Mouse (Mus musculus) bone marrow, adult 2 months (tissue): Measurements from ENCODE around the gene Olfr658. TPM values are rescaled to one million over a fixed set of nuclear protein-coding genes. Genes with fewer than 3 reads are reported as not detected.

Experiments
- H3K27ac ChIP-seq: fragments of 200-500 bp; 2 replicates; pipeline ENCODE4 v1.5.1; 2012; ENCODE audit warnings: low read depth, mild to moderate bottlenecking, control low read depth, inconsistent platforms, low read length; ENCODE audit not compliant: control insufficient read depth, poor library complexity, insufficient read depth
- H3K4me1 ChIP-seq: fragments of 200-500 bp; 2 replicates; pipeline ENCODE4 v1.6.1; 2011; ENCODE audit warnings: low read length; ENCODE audit not compliant: control insufficient read depth, insufficient read depth
- H3K4me3 ChIP-seq: fragments of 200-500 bp; replicated peaks from 2 replicates; pipeline ENCODE3; 2011; ENCODE audit warnings: mild to moderate bottlenecking, low read depth, low read length, control low read depth; ENCODE audit not compliant: control insufficient read depth
- CTCF ChIP-seq: fragments of 200-500 bp; IDR thresholded peaks from 2 replicates; pipeline ENCODE4 v1.5.1; 2011; ENCODE audit warnings: low read length, control low read depth; ENCODE audit not compliant: control insufficient read depth, insufficient read depth
- POLR2A ChIP-seq: fragments of 200-500 bp; IDR thresholded peaks from 2 replicates; pipeline ENCODE4 v1.6.1; 2011; ENCODE audit warnings: low read depth, mild to moderate bottlenecking, control low read depth, low read length, borderline replicate concordance; ENCODE audit not compliant: control insufficient read depth
- WGBS: fragments of 180-500 bp; shearing (Covaris S2); methylation state at CpG from one replicate; pipeline ENCODE4 v1.1.7; 2018; 5-methylcytosine and 5-hydroxymethylcytosine counted together
- polyA plus RNA-seq: library from polyadenylated mRNA; stranded (reverse); fragments of >200 nt; gene quantifications from 2 replicates; pipeline ENCODE4 v1.2.4, GENCODE M21; 2011; ENCODE audit warnings: low replicate concordance; ENCODE audit not compliant: missing spikeins, insufficient read depth, insufficient read length

Olfr658 gene
- not detected in 2 replicates for polyA plus RNA-seq

DNA sequence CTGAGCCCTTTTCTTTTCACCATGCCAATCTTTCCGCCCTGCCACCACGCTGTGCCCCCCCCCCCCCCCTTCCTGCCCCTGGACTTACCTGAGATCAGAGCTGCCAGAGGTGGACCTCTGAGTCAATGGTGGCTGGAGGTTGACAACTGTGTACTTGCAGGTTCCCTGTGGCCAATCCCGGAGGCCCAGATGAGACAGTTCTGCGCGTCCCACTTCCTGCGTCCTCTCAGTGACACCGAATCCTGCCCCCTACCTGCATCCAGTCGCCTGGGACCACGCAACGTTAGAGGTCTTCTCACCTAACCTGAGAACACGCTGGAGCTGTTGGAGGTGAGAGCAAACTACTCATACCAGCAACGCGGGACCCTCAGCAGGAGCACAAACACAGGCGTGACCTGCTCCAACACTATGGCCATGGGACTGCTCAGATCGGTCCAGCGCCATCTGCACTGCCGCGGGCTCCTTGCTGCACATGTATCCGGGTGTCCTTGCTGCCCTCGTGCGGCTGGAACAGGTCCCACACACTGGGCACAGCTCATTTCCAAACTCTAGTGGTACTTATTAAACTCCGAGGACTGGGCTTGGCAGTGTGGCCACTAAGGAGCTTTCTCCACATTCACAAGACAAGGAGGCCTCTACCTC is at the start of gene Olfr658:
Olfr658 (minus strand) TSS at position 465 of the 642 bp plus-strand sequence.
- peak within 1 kb of the TSS; percentile 52 for H3K4me3 ChIP-seq
- peak; percentile 65 for TF ChIP-seq CTCF
- no peak for TF ChIP-seq POLR2A
- H3K27ac ChIP-seq = no peak within 1 kb of the TSS
- 21% methylated on average over 21 of the region's 22 CpGs for WGBS
- H3K4me1 ChIP-seq = no peaks in the 10 kb centered on the region

DNA sequence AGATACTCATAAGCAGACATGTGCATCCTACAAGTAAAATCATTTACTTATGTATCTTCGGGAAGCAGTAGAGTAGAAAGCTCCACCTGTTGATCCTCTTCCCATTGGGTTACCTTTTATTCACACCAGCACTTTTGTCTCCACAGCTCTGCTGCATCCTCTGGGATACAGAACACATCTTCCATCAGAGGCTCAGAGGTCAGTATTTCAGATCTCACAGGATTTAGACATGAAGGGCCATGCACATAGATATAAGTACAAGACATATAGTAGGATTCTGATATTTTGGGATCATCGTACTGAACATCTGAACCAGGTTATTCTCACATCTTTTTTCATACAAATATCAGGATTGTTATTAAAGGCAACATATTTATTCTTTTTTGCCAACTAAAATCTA is 39.1 kb upstream of the Olfr658 start, which contains the start of gene Olfr661:
Olfr661 (plus strand) TSS at position 301 of the 400 bp plus-strand sequence.
- 80% methylated on average over 2 of the region's 2 CpGs for WGBS
- Histone ChIP-seq H3K4me1 (no peaks in the 10 kb centered on the region), H3K4me3 (no peak within 1 kb of the TSS), H3K27ac (no peak within 1 kb of the TSS)
- TF ChIP-seq CTCF (no peak), POLR2A (no peak)

DNA sequence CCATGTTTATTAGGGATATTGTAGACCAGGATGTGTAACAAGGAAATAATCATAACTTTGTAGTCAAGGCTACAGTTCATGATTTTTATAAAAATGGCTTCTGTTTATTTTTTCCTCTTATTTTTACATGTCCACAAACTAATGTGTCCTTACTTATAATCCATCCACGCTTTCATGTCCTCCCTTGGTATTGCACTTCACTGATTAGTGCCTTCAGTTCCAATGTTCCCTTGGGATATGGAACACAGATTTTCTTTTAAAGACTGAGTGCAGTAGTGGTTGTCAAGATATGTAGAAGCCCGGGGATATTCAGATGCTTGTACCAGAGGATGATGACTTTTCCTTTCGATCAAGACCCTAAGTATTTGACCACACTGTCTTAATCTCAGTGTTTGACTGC is 19.3 kb upstream of the Olfr658 start, which contains the start of gene Olfr659:
Olfr659 (plus strand) TSS at position 301 of the 400 bp plus-strand sequence.
- H3K4me1 ChIP-seq = no peaks in the 10 kb centered on the region
- no peak within 1 kb of the TSS for H3K27ac ChIP-seq
- no peak within 1 kb of the TSS for H3K4me3 ChIP-seq
- WGBS = 78% methylated on average over 3 of the region's 3 CpGs
- TF ChIP-seq CTCF = no peak
- no peak for TF ChIP-seq POLR2A

DNA sequence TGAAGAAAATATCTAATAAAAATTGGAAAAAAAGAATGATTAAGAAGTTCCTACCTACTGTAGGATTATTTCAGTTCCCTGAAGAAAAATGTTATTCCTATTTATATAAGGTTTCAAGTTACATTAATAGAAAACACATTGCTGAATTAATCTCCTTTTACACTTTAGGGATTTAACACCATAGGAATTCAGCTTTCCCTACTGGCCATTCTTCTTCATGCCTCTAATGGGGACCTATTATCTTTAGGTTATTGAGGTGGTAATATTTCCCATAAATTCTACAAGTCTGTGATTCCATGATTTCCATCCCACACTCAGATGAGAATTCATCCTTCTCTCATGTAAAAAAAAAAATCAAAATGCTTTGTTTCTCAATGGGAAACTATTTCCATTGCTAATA is 22.6 kb downstream of the Olfr658 start, which contains the start of gene Olfr657:
Olfr657 (plus strand) TSS at position 301 of the 400 bp plus-strand sequence.
- Histone ChIP-seq H3K4me3 (no peak within 1 kb of the TSS), H3K27ac (no peak within 1 kb of the TSS), H3K4me1 (no peaks in the 10 kb centered on the region)
- TF ChIP-seq POLR2A (no peak), CTCF (no peak)

DNA sequence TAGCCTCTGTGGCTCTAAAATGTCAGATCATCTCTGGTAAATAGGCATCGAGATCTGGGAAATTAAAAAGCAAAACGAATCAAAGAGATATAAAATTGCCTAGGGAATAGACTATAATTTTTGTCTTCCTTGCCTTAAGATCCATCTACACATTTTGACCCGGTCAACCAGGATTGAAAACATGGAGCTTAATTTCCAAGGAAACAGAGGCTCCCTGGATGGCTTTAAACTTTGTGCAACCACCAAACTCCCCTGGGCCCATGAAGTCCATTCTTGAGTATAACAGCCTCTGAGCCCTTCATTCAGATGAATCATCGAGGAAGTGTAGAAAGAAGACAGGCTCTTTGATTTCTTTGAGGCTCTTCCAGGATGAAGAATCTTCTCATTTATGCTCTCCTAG is 33.5 kb downstream of the Olfr658 start, which contains the start of gene Olfr656:
Olfr656 (plus strand) TSS at position 301 of the 400 bp plus-strand sequence.
- TF ChIP-seq POLR2A (no peak), CTCF (no peak)
- no peak within 1 kb of the TSS for H3K27ac ChIP-seq
- no peaks in the 10 kb centered on the region for H3K4me1 ChIP-seq
- 75% methylated on average over 4 of the region's 4 CpGs for WGBS
- H3K4me3 ChIP-seq = no peak within 1 kb of the TSS

DNA sequence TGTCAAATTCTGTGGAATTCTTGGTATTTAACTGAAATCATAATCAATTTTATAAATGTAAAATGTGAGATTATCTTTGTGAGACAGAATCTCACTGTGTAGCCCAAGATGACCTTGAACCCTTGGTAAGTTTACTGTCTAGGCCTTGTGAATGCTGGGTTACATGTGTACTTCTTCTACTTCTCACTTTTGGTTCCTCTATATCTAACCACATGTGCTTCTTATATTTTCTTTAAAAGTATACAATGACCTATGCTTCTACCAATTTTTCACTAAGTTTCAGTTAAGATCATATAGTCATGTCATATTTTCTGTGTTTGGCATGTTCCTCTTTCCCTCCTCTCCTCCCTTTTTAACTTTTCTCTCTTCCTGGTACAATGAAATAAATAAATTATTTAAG is 42.4 kb downstream of the Olfr658 start:
- H3K4me3 ChIP-seq = no peak overlapping the region
- no peaks in the 10 kb centered on the region for H3K4me1 ChIP-seq
- H3K27ac ChIP-seq = no peak overlapping the region
- TF ChIP-seq POLR2A (no peak), CTCF (no peak)

DNA sequence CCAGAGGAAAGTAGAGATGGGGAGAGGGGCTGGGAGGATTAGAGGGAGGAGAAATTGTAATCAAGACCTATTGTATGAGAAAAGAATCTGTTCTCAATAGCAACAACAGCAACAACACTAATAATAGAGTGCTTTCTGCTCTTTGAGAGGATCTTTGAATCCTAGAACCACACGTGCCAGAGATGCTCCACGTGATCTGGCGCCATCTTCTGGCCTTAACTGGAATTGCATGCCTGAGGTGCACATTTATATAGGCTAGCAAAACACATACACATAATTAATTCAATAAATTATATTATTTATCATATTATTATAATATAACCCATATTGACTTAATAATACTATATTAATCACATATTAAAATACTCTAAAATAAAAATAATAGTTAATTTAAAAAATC is 43.9 kb downstream of the Olfr658 start:
- peak; percentile 92 for TF ChIP-seq CTCF
- no peak for TF ChIP-seq POLR2A
- 11% methylated on average over 3 of the region's 3 CpGs for WGBS
- no peak overlapping the region for H3K4me3 ChIP-seq

DNA sequence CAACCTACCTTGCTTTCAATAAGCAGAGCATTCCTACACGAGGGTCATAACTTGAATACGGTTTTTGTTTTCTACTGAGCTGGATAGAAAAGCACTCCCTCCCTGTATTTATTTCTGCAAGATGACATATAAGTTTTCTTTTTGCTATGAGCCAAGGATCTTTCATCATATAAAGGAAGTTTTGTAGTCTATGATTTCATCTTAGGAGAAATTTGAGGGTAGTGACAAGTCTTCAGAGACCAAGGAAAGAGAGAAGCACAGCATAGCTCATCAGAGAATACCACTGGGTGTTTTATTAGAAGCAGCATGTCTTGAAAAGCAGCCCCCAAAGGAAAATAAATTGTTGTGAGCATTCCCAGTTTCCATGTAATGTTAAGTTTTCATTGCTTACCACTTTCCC is 45.4 kb downstream of the Olfr658 start, which contains the start of gene Olfr655:
Olfr655 (minus strand) TSS at position 101 of the 400 bp plus-strand sequence.
- Histone ChIP-seq H3K4me1 (no peaks in the 10 kb centered on the region), H3K27ac (no peak within 1 kb of the TSS), H3K4me3 (no peak within 1 kb of the TSS)
- 79% methylated on average over 2 of the region's 2 CpGs for WGBS
- TF ChIP-seq CTCF = no peak
- TF ChIP-seq POLR2A = no peak

More for the DNA sequence above, 43.9 kb downstream of the Olfr658 start:
- Histone ChIP-seq H3K4me1 (no peaks in the 10 kb centered on the region), H3K27ac (no peak overlapping the region)

Other genes starting within 250 kb of the Olfr658 start
- gene Trim30c, start 246.5 kb downstream of the Olfr658 start, polyA plus RNA-seq = 1.8 TPM in 1 of 2 replicates, not detected in the other
- 14.0 and 21.3 TPM in 2 replicates for gene Trim30a, start 182.1 kb downstream of the Olfr658 start, polyA plus RNA-seq
- 6.9 and 10.5 TPM in 2 replicates for gene Trim30d, start 139.5 kb downstream of the Olfr658 start, polyA plus RNA-seq
- not detected in 2 replicates for gene Olfr651, start 97.2 kb downstream of the Olfr658 start, polyA plus RNA-seq
- gene Olfr652, start 86.4 kb downstream of the Olfr658 start, polyA plus RNA-seq = not detected in 2 replicates
- gene Olfr653, start 70.0 kb downstream of the Olfr658 start, polyA plus RNA-seq = not detected in 2 replicates
- not detected in 2 replicates for gene Olfr654, start 60.3 kb downstream of the Olfr658 start, polyA plus RNA-seq
- not detected in 2 replicates for gene Olfr655, start 45.5 kb downstream of the Olfr658 start, polyA plus RNA-seq
- gene Olfr656, start 33.4 kb downstream of the Olfr658 start, polyA plus RNA-seq = not detected in 2 replicates
- gene Olfr657, start 22.5 kb downstream of the Olfr658 start, polyA plus RNA-seq = not detected in 2 replicates
- gene Olfr659, start 19.4 kb upstream of the Olfr658 start, polyA plus RNA-seq = not detected in 2 replicates
- gene Olfr661, start 39.2 kb upstream of the Olfr658 start, polyA plus RNA-seq = 0.42 TPM in 1 of 2 replicates, not detected in the other
- gene Usp17le, start 130.2 kb upstream of the Olfr658 start, polyA plus RNA-seq = not detected in 2 replicates
- gene Usp17lb, start 195.3 kb upstream of the Olfr658 start, polyA plus RNA-seq = not detected in 2 replicates
- not detected in 2 replicates for gene Usp17la, start 209.7 kb upstream of the Olfr658 start, polyA plus RNA-seq
- not detected in 2 replicates for gene Olfr665, start 230.7 kb upstream of the Olfr658 start, polyA plus RNA-seq
- not detected in 2 replicates for gene Olfr666, start 248.6 kb upstream of the Olfr658 start, polyA plus RNA-seq